Mouse (Mus musculus): ENCODE results near the gene Smox.
A peak's percentile ranks its signal among the peaks of the same experiment; 100 is the strongest.

The Smox gene

GRCm38 (mm10) chr2:131485126-131485525 lies 6.2 kb upstream of the Smox start:
- DNase-seq (ENCODE audit: low spot score), result no peak

GRCm38 (mm10) chr2:131486046-131486445 lies 5.2 kb upstream of the Smox start:
- DNase-seq (ENCODE audit: low spot score), result no peak

GRCm38 (mm10) chr2:131487337-131487736 lies 4.0 kb upstream of the Smox start:
- DNase-seq (ENCODE audit: low spot score), result no peak

GRCm38 (mm10) chr2:131488261-131488660 lies 3.0 kb upstream of the Smox start:
- DNase-seq (ENCODE audit: low spot score), result no peak

GRCm38 (mm10) chr2:131488870-131489269 lies 2.4 kb upstream of the Smox start:
- DNase-seq (ENCODE audit: low spot score), result no peak

- no peak for DNase-seq (ENCODE audit: low spot score)
These were observed 1.7 kb upstream of the Smox start for GRCm38 (mm10) chr2:131489591-131489990.

GRCm38 (mm10) chr2:131491707-131492595 lies 655 bp downstream of the Smox start:
- DNase-seq (ENCODE audit: low spot score), result peak; percentile 84

GRCm38 (mm10) chr2:131492596-131493139 lies 1.4 kb downstream of the Smox start:
- no peak for DNase-seq (ENCODE audit: low spot score)

GRCm38 (mm10) chr2:131493446-131493845 lies 2.1 kb downstream of the Smox start:
- no peak for DNase-seq (ENCODE audit: low spot score)

- no peak for DNase-seq (ENCODE audit: low spot score)
These were observed 4.0 kb downstream of the Smox start for GRCm38 (mm10) chr2:131495256-131495655.

- DNase-seq (ENCODE audit: low spot score), result no peak
These were observed 5.0 kb downstream of the Smox start for GRCm38 (mm10) chr2:131496125-131496820.

- DNase-seq (ENCODE audit: low spot score), result no peak
These were observed 6.0 kb downstream of the Smox start for GRCm38 (mm10) chr2:131497224-131497856.

GRCm38 (mm10) chr2:131498219-131498618 lies 6.9 kb downstream of the Smox start:
- no peak for DNase-seq (ENCODE audit: low spot score)

GRCm38 (mm10) chr2:131499290-131499845 lies 8.1 kb downstream of the Smox start:
- no peak for DNase-seq (ENCODE audit: low spot score)

GRCm38 (mm10) chr2:131501886-131502285 lies 10.6 kb downstream of the Smox start:
- DNase-seq (ENCODE audit: low spot score), result no peak

GRCm38 (mm10) chr2:131502561-131502960 lies 11.3 kb downstream of the Smox start:
- no peak for DNase-seq (ENCODE audit: low spot score)

GRCm38 (mm10) chr2:131505431-131505830 lies 14.1 kb downstream of the Smox start:
- DNase-seq (ENCODE audit: low spot score), result no peak

- no peak for DNase-seq (ENCODE audit: low spot score)
These were observed 15.1 kb downstream of the Smox start for GRCm38 (mm10) chr2:131506358-131506757.

GRCm38 (mm10) chr2:131508501-131508900 lies 17.2 kb downstream of the Smox start:
- no peak for DNase-seq (ENCODE audit: low spot score)

GRCm38 (mm10) chr2:131509671-131510313 lies 18.5 kb downstream of the Smox start:
- peak; percentile 46 for DNase-seq (ENCODE audit: low spot score)

- DNase-seq (ENCODE audit: low spot score), result no peak
These were observed 19.2 kb downstream of the Smox start for GRCm38 (mm10) chr2:131510531-131510930.

GRCm38 (mm10) chr2:131513477-131513876 lies 22.2 kb downstream of the Smox start:
- no peak for DNase-seq (ENCODE audit: low spot score)

Data from yolk sac, embryonic 10.5 days (tissue).